Mouse (Mus musculus): ENCODE results near the gene Med21. TPM values are rescaled to one million over a fixed set of nuclear protein-coding genes. Genes with fewer than 3 reads are reported as not detected.

Med21 gene
- total and polyA plus RNA-seq, 3 experiments, result 42.4 to 124 (median 56.0) TPM

DNA sequence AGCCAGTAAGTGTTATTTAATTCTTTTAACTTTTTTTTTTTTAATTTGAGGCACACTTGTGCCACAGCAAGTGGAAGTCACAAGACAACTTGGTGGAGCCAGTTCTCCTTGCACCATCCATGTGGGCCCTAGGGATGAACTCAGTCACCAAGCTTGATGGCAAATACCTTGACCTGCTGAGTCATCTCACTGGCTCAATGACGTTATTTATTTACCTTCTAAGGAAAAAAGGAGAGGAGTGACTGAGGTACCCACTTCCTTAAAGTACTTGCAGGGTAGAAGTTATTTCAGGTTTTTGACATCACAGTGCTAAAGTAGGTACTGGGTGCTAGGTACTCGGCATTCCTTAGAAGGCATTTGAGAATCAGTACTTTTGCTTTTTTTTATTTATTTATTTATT, 23.1 kb downstream of the Med21 start:
- Histone ChIP-seq H3K79me2 (replicated peaks; ENCODE audit: control insufficient read depth, extremely low read depth, insufficient read depth, poor library complexity, severe bottlenecking) (no peaks in the 10 kb centered on the region), H3K4me3 (replicated peaks in 1 of 3; ENCODE audit: low read depth in 2 of 3, low read length in 2 of 3, poor library complexity in 1 of 3) (no peak overlapping the region), H3K36me3 (replicated peaks in 1 of 2; ENCODE audit: control insufficient read depth in 1 of 2, insufficient read depth in 1 of 2, low read length in 1 of 2) (no peaks in the 10 kb centered on the region), H3K27ac (ENCODE audit: insufficient read depth, low read depth) (no peak overlapping the region), H3K4me1 (ENCODE audit: control insufficient read depth in 1 of 2, insufficient read depth in 2 of 2) (peaks cover 2 to 26% of the 10 kb centered on the region in 2 experiments; a peak in 3 of 4 replicates), H3K9ac (ENCODE audit: insufficient read depth, low read depth) (no peak overlapping the region), H3K4me2 (ENCODE audit: insufficient read depth, low read depth, poor library complexity, severe bottlenecking) (no peak overlapping the region), H3K27me3 (replicated peaks) (no peaks in the 10 kb centered on the region), H3K9me3 (replicated peaks; ENCODE audit: low read length) (peaks cover 5% of the 10 kb centered on the region)
- peak; percentile 49 for DNase-seq (ENCODE audit: extremely low read depth)
- in situ Hi-C loops (cut with MboI; ENCODE audit: low pct_ligation_motif_present, low pct_unique_long_range_greater_than_20kb, low sequenced_read_pairs) (loop anchor here (5.0 to 25.0 kb wide), 2 partner anchors 92 to 322 kb away; no protein-coding TSS in a partner anchor), dilution Hi-C loops (cut with MboI; ENCODE audit: extremely low pct_ligation_motif_present, extremely low pct_unique_long_range_greater_than_20kb, low sequenced_read_pairs) (no loop called here)
- no peak for TF ChIP-seq NRF1 (IDR thresholded peaks at IDR 0.05; ENCODE audit: low read depth, low read length)
- no peak for TF ChIP-seq SMC3 (IDR thresholded peaks at IDR 0.05; ENCODE audit: low read depth, low read length)
- peak; percentile 86 for TF ChIP-seq MEF2A (IDR thresholded peaks at IDR 0.05; ENCODE audit: borderline replicate concordance, low read depth, low read length)
- no peak for TF ChIP-seq MAZ (IDR thresholded peaks at IDR 0.05; ENCODE audit: low read depth, low read length)
- TF ChIP-seq MXI1 (IDR thresholded peaks at IDR 0.05; ENCODE audit: low read depth, low read length), result no peak
- no peak for TF ChIP-seq NELFE (IDR thresholded peaks at IDR 0.05; ENCODE audit: low read depth, low read length)
- TF ChIP-seq E2F4 (IDR thresholded peaks at IDR 0.05; ENCODE audit: insufficient replicate concordance, low read depth, low read length), result no peak
- peak; percentile 55 for TF ChIP-seq BHLHE40 (IDR thresholded peaks at IDR 0.05; ENCODE audit: low read depth, low read length)
- peak; percentile 68 for TF ChIP-seq JUND (conservative IDR thresholded peaks at IDR 0.05; ENCODE audit: low read depth, low read length)
- TF ChIP-seq CTCF (conservative IDR thresholded peaks at IDR 0.05 in 1 of 2, IDR thresholded peaks at IDR 0.05 in 1 of 2; ENCODE audit: low read depth in 2 of 2, low read length in 2 of 2), result no peak
- peak; percentile 65; the same call in 1 of the 2 replicates for TF ChIP-seq IRF4 (IDR thresholded peaks at IDR 0.05; ENCODE audit: low read depth, low read length)
- TF ChIP-seq MYC (IDR thresholded peaks at IDR 0.05; ENCODE audit: low read depth, low read length), result no peak
- peak; percentile 85 for TF ChIP-seq ETS1 (conservative IDR thresholded peaks at IDR 0.05; ENCODE audit: low read depth, low read length)
- peak; percentile 63 for TF ChIP-seq EP300 (IDR thresholded peaks at IDR 0.05; ENCODE audit: low read length)
- peak; percentile 64; the same call in 1 of the 2 replicates for TF ChIP-seq MAFK (IDR thresholded peaks at IDR 0.05; ENCODE audit: insufficient replicate concordance, low read length)
- peak; percentile 32; the same call in 1 of the 2 replicates for TF ChIP-seq ELF1 (IDR thresholded peaks at IDR 0.05; ENCODE audit: low read depth, low read length)
- no peak for TF ChIP-seq SIN3A (IDR thresholded peaks at IDR 0.05; ENCODE audit: low read length)
- no peak for TF ChIP-seq CHD1 (IDR thresholded peaks at IDR 0.05; ENCODE audit: low read depth, low read length)
- no peak for TF ChIP-seq PAX5 (IDR thresholded peaks at IDR 0.05; ENCODE audit: low read length)
- no peak for TF ChIP-seq GABPA (IDR thresholded peaks at IDR 0.05; ENCODE audit: insufficient replicate concordance, low read depth, low read length)
- no peak for TF ChIP-seq RAD21 (IDR thresholded peaks at IDR 0.05; ENCODE audit: low read depth, low read length)
- no peak for TF ChIP-seq KAT2A (IDR thresholded peaks at IDR 0.05; ENCODE audit: insufficient replicate concordance, low read length)
- peak; percentile 82 for TF ChIP-seq JUN (IDR thresholded peaks at IDR 0.05; ENCODE audit: insufficient read depth, low read depth, low read length)
- no peak for TF ChIP-seq TBP (conservative IDR thresholded peaks at IDR 0.05; ENCODE audit: low read depth, low read length)
- TF ChIP-seq UBTF (IDR thresholded peaks at IDR 0.05; ENCODE audit: low read depth, low read length), result no peak
- no peak for TF ChIP-seq ZKSCAN1 (IDR thresholded peaks at IDR 0.05; ENCODE audit: borderline replicate concordance, low read depth, low read length)

Measured in CH12.LX (cell line).